Mouse (Mus musculus) thymus, adult 2 months (tissue): ENCODE measurements around the gene Dclk1. TPM values are rescaled to one million over a fixed set of nuclear protein-coding genes. Genes with fewer than 3 reads are reported as not detected.

Experiments used
- DNase-seq: peaks from one replicate; pipeline ENCODE4 v3.0.0; 2021
- H3K27ac ChIP-seq: fragments of 200-500 bp; 2 replicates; pipeline ENCODE4 v1.5.1; 2012; ENCODE audit warnings: low read length, control low read depth; ENCODE audit not compliant: control insufficient read depth, insufficient read depth
- H3K27me3 ChIP-seq: fragments of 200-500 bp; 2 replicates; pipeline ENCODE4 v1.6.1; 2012; ENCODE audit warnings: mild to moderate bottlenecking, low read length, moderate library complexity, mixed read lengths; ENCODE audit not compliant: control insufficient read depth, insufficient read depth
- H3K36me3 ChIP-seq: fragments of 200-500 bp; 2 replicates; pipeline ENCODE4 v1.6.1; 2012; ENCODE audit warnings: mild to moderate bottlenecking, low read length, moderate library complexity; ENCODE audit not compliant: control insufficient read depth, insufficient read depth
- H3K4me1 ChIP-seq: fragments of 200-500 bp; replicated peaks from 2 replicates; pipeline ENCODE4 v1.6.1; 2012; ENCODE audit warnings: low read length; ENCODE audit not compliant: control insufficient read depth, insufficient read depth
- H3K4me3 ChIP-seq: fragments of 200-500 bp; 2 replicates; pipeline ENCODE4 v1.5.1; 2012; ENCODE audit warnings: mild to moderate bottlenecking, low read length, control low read depth, moderate library complexity; ENCODE audit not compliant: control insufficient read depth, insufficient read depth
- CTCF ChIP-seq: fragments of 200-500 bp; IDR thresholded peaks from 2 replicates; pipeline ENCODE4 v1.5.1; 2012; ENCODE audit warnings: mild to moderate bottlenecking, control low read depth, low read length, moderate library complexity, borderline replicate concordance; ENCODE audit not compliant: control insufficient read depth, poor library complexity, insufficient read depth; ENCODE audit errors: extremely low read depth
- POLR2A ChIP-seq: fragments of 200-500 bp; IDR thresholded peaks from 2 replicates; pipeline ENCODE4 v1.6.1; 2012; ENCODE audit warnings: mild to moderate bottlenecking, low read length, control low read depth, moderate library complexity; ENCODE audit not compliant: control insufficient read depth, poor library complexity, insufficient read depth; ENCODE audit errors: extremely low read depth
- WGBS: fragments of 180-500 bp; shearing (Covaris S2); methylation state at CpG from one replicate; pipeline ENCODE4 v1.1.7; 2018; 5-methylcytosine and 5-hydroxymethylcytosine counted together
- polyA plus RNA-seq: library from polyadenylated mRNA; depleted of rRNA; stranded (reverse); fragments of >200 nt; gene quantifications from 2 replicates; pipeline ENCODE4 v1.2.3, GENCODE M21; 2012

Dclk1 gene
- polyA plus RNA-seq, 1 experiment = 1.6 TPM

DNA sequence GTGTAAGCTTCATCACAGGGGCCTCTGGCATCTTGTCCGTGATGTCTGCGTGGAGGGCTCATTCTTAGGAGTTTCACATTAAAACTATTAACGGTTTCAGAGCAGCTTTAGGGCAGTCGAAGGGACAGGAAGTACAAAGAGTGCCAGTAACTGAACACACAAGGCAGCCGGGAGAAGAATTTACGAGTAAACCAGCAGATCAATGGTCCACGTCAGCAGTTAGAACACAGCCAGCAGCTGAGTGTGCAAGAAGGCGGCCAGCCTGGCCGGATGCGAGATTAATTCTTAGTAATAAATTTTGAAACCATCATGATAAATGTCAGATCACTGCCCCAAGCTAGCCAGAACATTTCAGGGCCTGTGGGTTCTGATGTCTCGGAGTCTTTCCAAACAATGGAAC is 94.7 kb downstream of the Dclk1 start:
- Histone ChIP-seq H3K27ac (no peak overlapping the region), H3K27me3 (no peaks in the 10 kb centered on the region), H3K4me3 (no peak overlapping the region), H3K4me1 (no peaks in the 10 kb centered on the region), H3K36me3 (no peaks in the 10 kb centered on the region)
- TF ChIP-seq CTCF (no peak), POLR2A (no peak)
- WGBS = 85% methylated on average over 11 of the region's 11 CpGs
- no peak for DNase-seq

DNA sequence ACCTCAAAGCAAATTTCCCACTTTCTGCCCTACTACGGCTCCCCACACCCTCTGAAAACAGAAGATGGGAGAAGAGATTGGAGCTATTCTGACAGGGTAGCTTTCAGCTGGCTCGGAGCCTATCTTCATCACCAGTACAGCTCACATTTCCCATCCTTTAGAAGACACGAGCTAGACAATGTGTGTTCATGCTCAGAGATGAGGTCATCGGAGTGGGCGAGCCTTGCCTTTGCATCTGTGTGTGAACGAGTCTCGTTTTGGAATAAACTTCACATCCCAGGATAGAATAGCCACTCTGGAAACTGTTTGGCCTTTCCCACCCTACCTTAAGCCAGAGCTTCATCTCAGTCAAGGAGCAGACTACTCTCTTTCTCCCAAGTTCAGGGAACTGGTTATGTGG is 95.5 kb downstream of the Dclk1 start:
- DNase-seq = no peak
- Histone ChIP-seq H3K27ac (no peak overlapping the region), H3K36me3 (no peaks in the 10 kb centered on the region), H3K4me1 (no peaks in the 10 kb centered on the region), H3K4me3 (no peak overlapping the region), H3K27me3 (no peaks in the 10 kb centered on the region)
- TF ChIP-seq POLR2A (no peak), CTCF (no peak)
- 88% methylated on average over 7 of the region's 7 CpGs for WGBS

- DNase-seq = no peak
- Histone ChIP-seq H3K4me3 (no peak overlapping the region), H3K36me3 (no peaks in the 10 kb centered on the region), H3K27ac (no peak overlapping the region), H3K4me1 (no peaks in the 10 kb centered on the region), H3K27me3 (no peaks in the 10 kb centered on the region)
- WGBS = 88% methylated on average over 4 of the region's 4 CpGs
- TF ChIP-seq POLR2A (no peak), CTCF (no peak)
These were observed 100.3 kb downstream of the Dclk1 start for GRCm38 (mm10) chr3:55342445-55342844.

DNA sequence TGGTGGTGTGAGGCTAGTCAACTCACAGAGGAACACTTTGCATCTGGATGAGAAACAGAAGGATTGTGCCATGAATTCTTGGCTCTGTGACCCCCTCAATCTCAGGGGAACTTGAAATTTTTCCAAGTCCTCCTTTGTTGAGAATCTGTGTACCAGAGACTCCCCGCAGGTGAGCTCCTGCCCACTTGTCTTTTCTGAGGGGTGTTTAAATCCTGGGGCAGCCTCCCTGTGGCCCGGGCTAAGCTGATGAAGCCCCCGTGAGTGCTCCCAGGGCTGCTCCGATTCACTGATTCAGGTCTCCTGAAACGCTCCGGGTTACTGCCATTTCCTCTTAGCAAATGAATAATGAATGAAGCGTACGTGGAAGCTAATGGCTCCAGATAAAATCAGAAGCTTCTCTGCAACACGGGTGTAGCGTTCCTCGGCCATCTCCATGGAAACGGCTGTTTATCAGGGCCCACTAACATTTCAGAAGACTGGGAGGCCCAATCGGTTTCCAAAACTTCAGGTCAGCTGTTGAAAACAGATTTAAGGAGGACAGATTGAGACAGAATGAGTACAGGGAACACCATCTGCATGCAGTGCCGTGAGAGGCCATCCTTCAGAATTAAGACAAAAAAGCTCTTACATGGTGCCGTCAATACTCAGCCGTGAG is 105.3 kb downstream of the Dclk1 start:
- Histone ChIP-seq H3K4me3 (no peak overlapping the region), H3K27ac (no peak overlapping the region), H3K36me3 (no peaks in the 10 kb centered on the region), H3K4me1 (no peaks in the 10 kb centered on the region), H3K27me3 (no peaks in the 10 kb centered on the region)
- DNase-seq = no peak
- WGBS = 63% methylated on average over 16 of the region's 16 CpGs
- TF ChIP-seq POLR2A (no peak), CTCF (no peak)

GRCm38 (mm10) chr3:55348026-55348390 is 105.8 kb downstream of the Dclk1 start:
- DNase-seq = no peak
- Histone ChIP-seq H3K36me3 (no peaks in the 10 kb centered on the region), H3K4me1 (no peaks in the 10 kb centered on the region), H3K27ac (no peak overlapping the region), H3K4me3 (no peak overlapping the region), H3K27me3 (no peaks in the 10 kb centered on the region)
- TF ChIP-seq CTCF (no peak), POLR2A (no peak)
- whole genome bisulfite sequencing = 96% methylated on average over 5 of the region's 5 CpGs

DNA sequence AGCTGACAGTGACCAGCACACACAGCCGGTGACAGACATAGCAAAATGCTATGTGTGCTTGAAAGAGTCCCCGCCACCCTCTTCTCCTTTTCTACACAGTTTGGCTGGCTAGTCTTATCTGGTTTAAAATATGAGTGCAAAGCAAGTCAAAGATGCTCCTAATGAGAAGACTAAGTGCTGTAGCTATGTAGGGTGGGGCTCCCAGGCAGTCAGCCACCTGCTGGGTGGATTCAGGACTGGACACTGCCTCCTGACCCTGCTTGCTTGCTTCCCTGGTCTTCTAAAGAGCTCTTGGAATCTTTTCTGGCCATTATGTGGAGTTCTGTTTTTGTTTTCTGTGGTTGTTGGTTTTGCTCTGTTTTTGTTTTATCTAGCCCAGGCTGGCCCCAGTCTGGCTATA is 108.0 kb downstream of the Dclk1 start:
- no peaks in the 10 kb centered on the region for H3K36me3 ChIP-seq
- no peak overlapping the region for H3K4me3 ChIP-seq
- no peak for DNase-seq
- H3K27me3 ChIP-seq = no peaks in the 10 kb centered on the region
- no peak overlapping the region for H3K27ac ChIP-seq
- TF ChIP-seq CTCF = no peak
- no peak for TF ChIP-seq POLR2A
- WGBS = 93% methylated on average over 2 of the region's 2 CpGs
- H3K4me1 ChIP-seq = no peaks in the 10 kb centered on the region
